Mouse (Mus musculus): ENCODE measurements around the gene Lonp1. TPM values are rescaled to one million over a fixed set of nuclear protein-coding genes. Genes with fewer than 3 reads are reported as not detected.

The Lonp1 gene
- polyA plus RNA-seq, 1 experiment = 74.5 TPM

- WGBS = 19% methylated on average over 26 of the region's 26 CpGs
- Histone ChIP-seq H3K27me3 (ENCODE audit: control insufficient read depth, insufficient read depth, low read length) (no peaks in the 10 kb centered on the region; the same call in 1 of the 2 replicates), H3K4me1 (replicated peaks; ENCODE audit: control insufficient read depth, insufficient read depth, low read length) (peaks cover 19% of the 10 kb centered on the region), H3K27ac (ENCODE audit: control insufficient read depth, insufficient read depth, low read length) (no peak within 1 kb of the TSS), H3K4me3 (ENCODE audit: control insufficient read depth, insufficient read depth, low read length) (peak within 1 kb of the TSS; percentile 93), H3K36me3 (ENCODE audit: control insufficient read depth, insufficient read depth, low read length) (no peaks in the 10 kb centered on the region)
- TF ChIP-seq CTCF (IDR thresholded peaks at IDR 0.05; ENCODE audit: borderline replicate concordance, control insufficient read depth, extremely low read depth, insufficient read depth, low read length, poor library complexity) (no peak), POLR2A (IDR thresholded peaks at IDR 0.05; ENCODE audit: control insufficient read depth, extremely low read depth, insufficient read depth, low read length, poor library complexity) (no peak)
- no peak for DNase-seq
Measured at GRCm38 (mm10) chr17:56627530-56628277, 1.0 kb upstream of the Lonp1 start, which contains the start of gene Catsperd. Catsperd (plus strand) TSS chr17:56628143.

- Histone ChIP-seq H3K27ac (ENCODE audit: control insufficient read depth, insufficient read depth, low read length) (no peak overlapping the region), H3K4me3 (ENCODE audit: control insufficient read depth, insufficient read depth, low read length) (peak overlapping the region; percentile 93), H3K27me3 (ENCODE audit: control insufficient read depth, insufficient read depth, low read length) (no peaks in the 10 kb centered on the region; the same call in 1 of the 2 replicates), H3K4me1 (replicated peaks; ENCODE audit: control insufficient read depth, insufficient read depth, low read length) (peaks cover 19% of the 10 kb centered on the region), H3K36me3 (ENCODE audit: control insufficient read depth, insufficient read depth, low read length) (no peaks in the 10 kb centered on the region)
- TF ChIP-seq CTCF (IDR thresholded peaks at IDR 0.05; ENCODE audit: borderline replicate concordance, control insufficient read depth, extremely low read depth, insufficient read depth, low read length, poor library complexity) = no peak
- TF ChIP-seq POLR2A (IDR thresholded peaks at IDR 0.05; ENCODE audit: control insufficient read depth, extremely low read depth, insufficient read depth, low read length, poor library complexity) = no peak
- WGBS = under 1% methylated on average over 32 of the region's 32 CpGs
- no peak for DNase-seq
Measured at GRCm38 (mm10) chr17:56626260-56626659, 427 bp downstream of the Lonp1 start.

- Histone ChIP-seq H3K4me1 (replicated peaks; ENCODE audit: control insufficient read depth, insufficient read depth, low read length) (peaks cover 19% of the 10 kb centered on the region), H3K27me3 (ENCODE audit: control insufficient read depth, insufficient read depth, low read length) (no peaks in the 10 kb centered on the region; the same call in 1 of the 2 replicates), H3K27ac (ENCODE audit: control insufficient read depth, insufficient read depth, low read length) (no peak overlapping the region), H3K36me3 (ENCODE audit: control insufficient read depth, insufficient read depth, low read length) (no peaks in the 10 kb centered on the region; the same call in 1 of the 2 replicates), H3K4me3 (ENCODE audit: control insufficient read depth, insufficient read depth, low read length) (no peak overlapping the region)
- 90% methylated on average over 3 of the region's 3 CpGs for WGBS
- DNase-seq = no peak
- TF ChIP-seq CTCF (IDR thresholded peaks at IDR 0.05; ENCODE audit: borderline replicate concordance, control insufficient read depth, extremely low read depth, insufficient read depth, low read length, poor library complexity) = no peak
- no peak for TF ChIP-seq POLR2A (IDR thresholded peaks at IDR 0.05; ENCODE audit: control insufficient read depth, extremely low read depth, insufficient read depth, low read length, poor library complexity)
Measured at GRCm38 (mm10) chr17:56625495-56625894, 1.2 kb downstream of the Lonp1 start.

GRCm38 (mm10) chr17:56617628-56618027, 9.1 kb downstream of the Lonp1 start:
- H3K27me3 ChIP-seq (ENCODE audit: control insufficient read depth, insufficient read depth, low read length) = no peaks in the 10 kb centered on the region
- no peak overlapping the region for H3K4me3 ChIP-seq (ENCODE audit: control insufficient read depth, insufficient read depth, low read length)
- 95% methylated on average over 8 of the region's 8 CpGs for WGBS
- H3K36me3 ChIP-seq (ENCODE audit: control insufficient read depth, insufficient read depth, low read length) = peaks cover 18% of the 10 kb centered on the region; the same call in 1 of the 2 replicates
- H3K27ac ChIP-seq (ENCODE audit: control insufficient read depth, insufficient read depth, low read length) = no peak overlapping the region
- peaks cover 12% of the 10 kb centered on the region for H3K4me1 ChIP-seq (replicated peaks; ENCODE audit: control insufficient read depth, insufficient read depth, low read length)
- TF ChIP-seq POLR2A (IDR thresholded peaks at IDR 0.05; ENCODE audit: control insufficient read depth, extremely low read depth, insufficient read depth, low read length, poor library complexity) = no peak
- TF ChIP-seq CTCF (IDR thresholded peaks at IDR 0.05; ENCODE audit: borderline replicate concordance, control insufficient read depth, extremely low read depth, insufficient read depth, low read length, poor library complexity) = no peak
- DNase-seq = no peak

GRCm38 (mm10) chr17:56616725-56617124, 10.0 kb downstream of the Lonp1 start:
- TF ChIP-seq CTCF (IDR thresholded peaks at IDR 0.05; ENCODE audit: borderline replicate concordance, control insufficient read depth, extremely low read depth, insufficient read depth, low read length, poor library complexity) (no peak), POLR2A (IDR thresholded peaks at IDR 0.05; ENCODE audit: control insufficient read depth, extremely low read depth, insufficient read depth, low read length, poor library complexity) (no peak)
- peaks cover 18% of the 10 kb centered on the region; the same call in 1 of the 2 replicates for H3K36me3 ChIP-seq (ENCODE audit: control insufficient read depth, insufficient read depth, low read length)
- WGBS = 97% methylated on average over 3 of the region's 3 CpGs

GRCm38 (mm10) chr17:56615792-56616191, 10.9 kb downstream of the Lonp1 start:
- H3K27ac ChIP-seq (ENCODE audit: control insufficient read depth, insufficient read depth, low read length) = no peak overlapping the region
- no peak for TF ChIP-seq CTCF (IDR thresholded peaks at IDR 0.05; ENCODE audit: borderline replicate concordance, control insufficient read depth, extremely low read depth, insufficient read depth, low read length, poor library complexity)
- TF ChIP-seq POLR2A (IDR thresholded peaks at IDR 0.05; ENCODE audit: control insufficient read depth, extremely low read depth, insufficient read depth, low read length, poor library complexity) = no peak
- no peak overlapping the region for H3K4me3 ChIP-seq (ENCODE audit: control insufficient read depth, insufficient read depth, low read length)
- WGBS = 95% methylated on average over 4 of the region's 4 CpGs
- H3K4me1 ChIP-seq (replicated peaks; ENCODE audit: control insufficient read depth, insufficient read depth, low read length) = peaks cover 12% of the 10 kb centered on the region
- peaks cover 18% of the 10 kb centered on the region; the same call in 1 of the 2 replicates for H3K36me3 ChIP-seq (ENCODE audit: control insufficient read depth, insufficient read depth, low read length)
- DNase-seq = no peak
- H3K27me3 ChIP-seq (ENCODE audit: control insufficient read depth, insufficient read depth, low read length) = no peaks in the 10 kb centered on the region

More at GRCm38 (mm10) chr17:56616725-56617124, 10.0 kb downstream of the Lonp1 start:
- no peak for DNase-seq
- Histone ChIP-seq H3K4me3 (ENCODE audit: control insufficient read depth, insufficient read depth, low read length) (no peak overlapping the region), H3K27ac (ENCODE audit: control insufficient read depth, insufficient read depth, low read length) (no peak overlapping the region), H3K27me3 (ENCODE audit: control insufficient read depth, insufficient read depth, low read length) (no peaks in the 10 kb centered on the region), H3K4me1 (replicated peaks; ENCODE audit: control insufficient read depth, insufficient read depth, low read length) (peaks cover 12% of the 10 kb centered on the region)
